Comparison of ENCODE assay signal across 23 mouse cellular contexts in genomic region chr15:10916611-10917311, GRCm38 (mm10). TPM values are rescaled to one million over a fixed set of nuclear protein-coding genes. Genes with fewer than 3 reads are reported as not detected.
DNase-seq lines count a peak whose midpoint lies in the region; ATAC-seq and TF ChIP-seq lines count a peak whose summit lies in the region.
"Had no signal": no experiment of that assay in that cellular context is flagged by ENCODE, and none has a peak within 500 bp of the region (broad histone marks: within the 10 kb centered on the region; RNA-seq: fewer than 3 reads in every experiment).

No protein-coding gene starts in this region.

- no peak overlapping the region for H3K4me3 ChIP-seq in kidney, embryonic 15.5 days (replicated peaks)
- H3K4me3 ChIP-seq: forebrain, embryonic 15.5 days; hindbrain, embryonic 10.5 days; hindbrain, embryonic 13.5 days; intestine, embryonic 15.5 days had no signal

- no peaks in the 10 kb centered on the region for H3K36me3 ChIP-seq in kidney, embryonic 15.5 days
- H3K36me3 ChIP-seq: forebrain, embryonic 15.5 days; hindbrain, embryonic 10.5 days; hindbrain, embryonic 13.5 days; intestine, embryonic 15.5 days had no signal

- ATAC-seq in kidney, embryonic 15.5 days (replicated peaks; ENCODE audit: low FRiP score): no peak
- peak; percentile 35 for ATAC-seq in Patski
- ATAC-seq: CD4-positive, CD25-positive, alpha-beta regulatory T cell, adult 4 months; forebrain, embryonic 15.5 days; hindbrain, embryonic 16.5 days; intestine, embryonic 15.5 days had no signal

- no peaks in the 10 kb centered on the region for H3K4me1 ChIP-seq in kidney, embryonic 15.5 days
- H3K4me1 ChIP-seq: forebrain, embryonic 15.5 days; hindbrain, embryonic 10.5 days; hindbrain, embryonic 13.5 days; intestine, embryonic 15.5 days had no signal

- H3K27ac ChIP-seq in kidney, embryonic 15.5 days: no peak overlapping the region
- H3K27ac ChIP-seq: forebrain, embryonic 15.5 days; hindbrain, embryonic 10.5 days; hindbrain, embryonic 13.5 days; intestine, embryonic 15.5 days had no signal

- H3K9ac ChIP-seq in kidney, embryonic 15.5 days: no peak overlapping the region
- H3K9ac ChIP-seq: forebrain, embryonic 15.5 days; hindbrain, embryonic 13.5 days; intestine, embryonic 15.5 days had no signal

- 76% methylated on average over 4 of the region's 4 CpGs for WGBS in kidney, embryonic 15.5 days

- TF ChIP-seq CTCF in Patski (IDR thresholded peaks at IDR 0.05): no peak

- in situ Hi-C loops in Patski (cut with MboI; ENCODE audit: low pct_unique_long_range_greater_than_20kb): no loop called here

- no peaks in the 10 kb centered on the region for H3K9me3 ChIP-seq in kidney, embryonic 15.5 days (replicated peaks)
- H3K9me3 ChIP-seq: forebrain, embryonic 15.5 days; hindbrain, embryonic 10.5 days; hindbrain, embryonic 13.5 days; intestine, embryonic 15.5 days had no signal

- POLR2A ChIA-PET in Patski (lab: Charles Lee): no interaction called here

- 0 out of 2 replicates have a peak, but pooled peaks cover 2% of the 10 kb centered on the region for H3K27me3 ChIP-seq in kidney, embryonic 15.5 days
- H3K27me3 ChIP-seq in Patski: peaks cover 24% of the 10 kb centered on the region
- H3K27me3 ChIP-seq: forebrain, embryonic 15.5 days; hindbrain, embryonic 13.5 days; intestine, embryonic 15.5 days had no signal

- H3K4me2 ChIP-seq in kidney, embryonic 15.5 days: no peak overlapping the region
- H3K4me2 ChIP-seq: forebrain, embryonic 15.5 days; heart, embryonic 11.5 days; hindbrain, embryonic 13.5 days; intestine, embryonic 15.5 days had no signal

- peak; percentile 54 for DNase-seq in kidney, adult 9 months
- DNase-seq in Muller cell, postnatal 12 days (ENCODE audit: inconsistent ontology term): peak; percentile 22
- no peak for DNase-seq in Patski (ENCODE audit: low read depth, low spot score)
- peak; percentile 94 for DNase-seq in fat pad, adult 2 months (ENCODE audit: extremely low read depth, low read depth, low spot score)
- no peak for DNase-seq in yolk sac, embryonic 10.5 days (ENCODE audit: low spot score)
- no peak for DNase-seq in gastrocnemius, postnatal 10 days
- DNase-seq: adrenal gland, adult 2 months; adrenal gland, postnatal 14 days; cerebellum, adult 11-12 months; cerebellum, adult 8-10 months; cerebellum, postnatal 36 days; gastrocnemius, postnatal 36 days had no signal

- CTCF ChIA-PET in Patski (lab: Charles Lee): no interaction called here

RNA-seq across cellular contexts. Expression of gene C1qtnf3, which starts 35.4 kb away (rescaled TPM):
- 14.7 and 15.8 TPM in 2 replicates for polyA plus RNA-seq in kidney, embryonic 15.5 days (2015; fragmentation: Nextera tagmentation; extraction: Ambion mirVana)
- polyA plus RNA-seq in Patski (2021): 0.05 TPM
- 10 to 100 TPM; 46.6 to 59.1 TPM for total RNA-seq in gastrocnemius, postnatal 10 days (2021)
- total RNA-seq: granulocyte monocyte progenitor cell, adult 5-6 weeks; heart, adult 8-10 months; MEL had no signal
- polyA plus RNA-seq: CD4-positive, CD25-positive, alpha-beta regulatory T cell, adult 4 months had no signal

Comparison
In these comparisons a context has a peak if more than half of its experiments do, and no peak if none do; other contexts are left out.
1. DNase-seq: peak in kidney, adult 9 months (single experiment), Muller cell, postnatal 12 days (single experiment) and fat pad, adult 2 months (single experiment); none in Patski (single experiment), yolk sac, embryonic 10.5 days (single experiment) and gastrocnemius, postnatal 10 days (single experiment).
2. RNA of gene C1qtnf3, which starts 35.4 kb away (polyA plus RNA-seq): 14.7 to 15.8 TPM in kidney, embryonic 15.5 days; 0.05 TPM in Patski (single experiment); every median in the first group is over 10 times any median in the second.